Mouse (Mus musculus): ENCODE measurements at regions not wholly inside any gene's neighbourhood (a gene's known extent, or its start where the extent isn't known, plus 50 kb on each side); places are given as distances from the start of the nearest gene placed in this dataset.

- 15% methylated on average over 2 of the region's 2 CpGs for WGBS (ENCODE audit: insufficient replicate concordance)
- Histone ChIP-seq H3K27ac (ENCODE audit: low read length) (no peak overlapping the region), H3K36me3 (ENCODE audit: control insufficient read depth, insufficient read depth) (no peaks in the 10 kb centered on the region), H3K9me3 (replicated peaks; ENCODE audit: control insufficient read depth, low read length) (no peaks in the 10 kb centered on the region), H3K4me2 (ENCODE audit: low read depth, low read length) (no peak overlapping the region), H3K27me3 (ENCODE audit: control insufficient read depth, insufficient read depth, low read depth, low read length) (no peaks in the 10 kb centered on the region), H3K4me1 (ENCODE audit: control insufficient read depth, low read depth, low read length) (no peaks in the 10 kb centered on the region), H3K9ac (ENCODE audit: low read depth, low read length) (no peak overlapping the region), H3K4me3 (ENCODE audit: low read depth, low read length) (no peak overlapping the region)
- no peak for ATAC-seq (ENCODE audit: low read depth)
These were observed 89.6 kb upstream of the Egln3 start for GRCm38 (mm10) chr12:54293248-54293647.

- no peak overlapping the region for H3K4me3 ChIP-seq (ENCODE audit: low read depth, low read length)
- no peaks in the 10 kb centered on the region for H3K36me3 ChIP-seq (ENCODE audit: control insufficient read depth, insufficient read depth)
- H3K27me3 ChIP-seq (ENCODE audit: control insufficient read depth, insufficient read depth, low read depth, low read length): no peaks in the 10 kb centered on the region
- H3K4me2 ChIP-seq (ENCODE audit: low read depth, low read length): no peak overlapping the region
- H3K27ac ChIP-seq (ENCODE audit: low read length): no peak overlapping the region
- no peaks in the 10 kb centered on the region for H3K4me1 ChIP-seq (ENCODE audit: control insufficient read depth, low read depth, low read length)
- 60% methylated on average over 2 of the region's 2 CpGs for WGBS (ENCODE audit: insufficient replicate concordance)
- H3K9ac ChIP-seq (ENCODE audit: low read depth, low read length): no peak overlapping the region
- ATAC-seq (ENCODE audit: low read depth): no peak
- H3K9me3 ChIP-seq (replicated peaks; ENCODE audit: control insufficient read depth, low read length): no peaks in the 10 kb centered on the region
These were observed 86.7 kb upstream of the Egln3 start for GRCm38 (mm10) chr12:54290311-54290710.

GRCm38 (mm10) chr12:54288747-54289146 is 85.1 kb upstream of the Egln3 start:
- H3K4me2 ChIP-seq (ENCODE audit: low read depth, low read length): no peak overlapping the region
- no peaks in the 10 kb centered on the region for H3K27me3 ChIP-seq (ENCODE audit: control insufficient read depth, insufficient read depth, low read depth, low read length)
- WGBS (ENCODE audit: insufficient replicate concordance): 56% methylated on average over 4 of the region's 4 CpGs
- no peak for ATAC-seq (ENCODE audit: low read depth)
- no peak overlapping the region for H3K27ac ChIP-seq (ENCODE audit: low read length)
- H3K36me3 ChIP-seq (ENCODE audit: control insufficient read depth, insufficient read depth): no peaks in the 10 kb centered on the region
- no peak overlapping the region for H3K9ac ChIP-seq (ENCODE audit: low read depth, low read length)
- no peaks in the 10 kb centered on the region for H3K9me3 ChIP-seq (replicated peaks; ENCODE audit: control insufficient read depth, low read length)
- no peak overlapping the region for H3K4me3 ChIP-seq (ENCODE audit: low read depth, low read length)
- no peaks in the 10 kb centered on the region for H3K4me1 ChIP-seq (ENCODE audit: control insufficient read depth, low read depth, low read length)

GRCm38 (mm10) chr12:54288041-54288502 is 84.4 kb upstream of the Egln3 start:
- no peaks in the 10 kb centered on the region for H3K27me3 ChIP-seq (ENCODE audit: control insufficient read depth, insufficient read depth, low read depth, low read length)
- no peak overlapping the region for H3K9ac ChIP-seq (ENCODE audit: low read depth, low read length)
- no peak overlapping the region for H3K4me3 ChIP-seq (ENCODE audit: low read depth, low read length)
- no peaks in the 10 kb centered on the region for H3K36me3 ChIP-seq (ENCODE audit: control insufficient read depth, insufficient read depth)
- H3K9me3 ChIP-seq (replicated peaks; ENCODE audit: control insufficient read depth, low read length): no peaks in the 10 kb centered on the region
- no peak overlapping the region for H3K4me2 ChIP-seq (ENCODE audit: low read depth, low read length)
- 71% methylated on average over 6 of the region's 6 CpGs for WGBS (ENCODE audit: insufficient replicate concordance)
- no peak overlapping the region for H3K27ac ChIP-seq (ENCODE audit: low read length)
- ATAC-seq (ENCODE audit: low read depth): no peak
- no peaks in the 10 kb centered on the region for H3K4me1 ChIP-seq (ENCODE audit: control insufficient read depth, low read depth, low read length)

GRCm38 (mm10) chr12:54286911-54287819 is 83.5 kb upstream of the Egln3 start:
- Histone ChIP-seq H3K9me3 (replicated peaks; ENCODE audit: control insufficient read depth, low read length) (no peaks in the 10 kb centered on the region), H3K9ac (ENCODE audit: low read depth, low read length) (no peak overlapping the region), H3K4me3 (ENCODE audit: low read depth, low read length) (no peak overlapping the region), H3K36me3 (ENCODE audit: control insufficient read depth, insufficient read depth) (no peaks in the 10 kb centered on the region), H3K27ac (ENCODE audit: low read length) (no peak overlapping the region), H3K4me1 (ENCODE audit: control insufficient read depth, low read depth, low read length) (no peaks in the 10 kb centered on the region), H3K4me2 (ENCODE audit: low read depth, low read length) (no peak overlapping the region), H3K27me3 (ENCODE audit: control insufficient read depth, insufficient read depth, low read depth, low read length) (no peaks in the 10 kb centered on the region)
- no peak for ATAC-seq (ENCODE audit: low read depth)
- WGBS (ENCODE audit: insufficient replicate concordance): 64% methylated on average over 16 of the region's 16 CpGs

- H3K36me3 ChIP-seq (ENCODE audit: control insufficient read depth, insufficient read depth): no peaks in the 10 kb centered on the region
- no peak overlapping the region for H3K9ac ChIP-seq (ENCODE audit: low read depth, low read length)
- 38% methylated on average over 4 of the region's 4 CpGs for WGBS (ENCODE audit: insufficient replicate concordance)
- no peak overlapping the region for H3K4me2 ChIP-seq (ENCODE audit: low read depth, low read length)
- no peak overlapping the region for H3K27ac ChIP-seq (ENCODE audit: low read length)
- H3K9me3 ChIP-seq (replicated peaks; ENCODE audit: control insufficient read depth, low read length): no peaks in the 10 kb centered on the region
- H3K4me1 ChIP-seq (ENCODE audit: control insufficient read depth, low read depth, low read length): no peaks in the 10 kb centered on the region
- no peaks in the 10 kb centered on the region for H3K27me3 ChIP-seq (ENCODE audit: control insufficient read depth, insufficient read depth, low read depth, low read length)
- no peak overlapping the region for H3K4me3 ChIP-seq (ENCODE audit: low read depth, low read length)
- no peak for ATAC-seq (ENCODE audit: low read depth)
These were observed 80.0 kb upstream of the Egln3 start for GRCm38 (mm10) chr12:54283646-54284045.

- H3K4me2 ChIP-seq (ENCODE audit: low read depth, low read length): no peak overlapping the region
- 35% methylated on average over 1 of the region's 1 CpGs for WGBS (ENCODE audit: insufficient replicate concordance)
- H3K9ac ChIP-seq (ENCODE audit: low read depth, low read length): no peak overlapping the region
- H3K27me3 ChIP-seq (ENCODE audit: control insufficient read depth, insufficient read depth, low read depth, low read length): no peaks in the 10 kb centered on the region
- no peaks in the 10 kb centered on the region for H3K36me3 ChIP-seq (ENCODE audit: control insufficient read depth, insufficient read depth)
- H3K4me1 ChIP-seq (ENCODE audit: control insufficient read depth, low read depth, low read length): no peaks in the 10 kb centered on the region
- no peak overlapping the region for H3K4me3 ChIP-seq (ENCODE audit: low read depth, low read length)
- H3K27ac ChIP-seq (ENCODE audit: low read length): no peak overlapping the region
- no peak for ATAC-seq (ENCODE audit: low read depth)
- no peaks in the 10 kb centered on the region for H3K9me3 ChIP-seq (replicated peaks; ENCODE audit: control insufficient read depth, low read length)
These were observed 79.4 kb upstream of the Egln3 start for GRCm38 (mm10) chr12:54283011-54283410.

GRCm38 (mm10) chr12:54282281-54282921 is 78.7 kb upstream of the Egln3 start:
- no peaks in the 10 kb centered on the region for H3K9me3 ChIP-seq (replicated peaks; ENCODE audit: control insufficient read depth, low read length)

GRCm38 (mm10) chr12:54280457-54280856 is 76.8 kb upstream of the Egln3 start:
- H3K9ac ChIP-seq (ENCODE audit: low read depth, low read length): no peak overlapping the region
- no peak for ATAC-seq (ENCODE audit: low read depth)
- no peak overlapping the region for H3K27ac ChIP-seq (ENCODE audit: low read length)
- 60% methylated on average over 4 of the region's 4 CpGs for WGBS (ENCODE audit: insufficient replicate concordance)
- no peak overlapping the region for H3K4me2 ChIP-seq (ENCODE audit: low read depth, low read length)
- H3K4me1 ChIP-seq (ENCODE audit: control insufficient read depth, low read depth, low read length): no peaks in the 10 kb centered on the region
- H3K27me3 ChIP-seq (ENCODE audit: control insufficient read depth, insufficient read depth, low read depth, low read length): no peaks in the 10 kb centered on the region
- no peak overlapping the region for H3K4me3 ChIP-seq (ENCODE audit: low read depth, low read length)
- H3K36me3 ChIP-seq (ENCODE audit: control insufficient read depth, insufficient read depth): no peaks in the 10 kb centered on the region
- H3K9me3 ChIP-seq (replicated peaks; ENCODE audit: control insufficient read depth, low read length): no peaks in the 10 kb centered on the region

More at GRCm38 (mm10) chr12:54282281-54282921, 78.7 kb upstream of the Egln3 start:
- Histone ChIP-seq H3K27ac (ENCODE audit: low read length) (no peak overlapping the region), H3K27me3 (ENCODE audit: control insufficient read depth, insufficient read depth, low read depth, low read length) (no peaks in the 10 kb centered on the region), H3K4me2 (ENCODE audit: low read depth, low read length) (no peak overlapping the region), H3K9ac (ENCODE audit: low read depth, low read length) (no peak overlapping the region), H3K4me3 (ENCODE audit: low read depth, low read length) (no peak overlapping the region), H3K4me1 (ENCODE audit: control insufficient read depth, low read depth, low read length) (no peaks in the 10 kb centered on the region), H3K36me3 (ENCODE audit: control insufficient read depth, insufficient read depth) (no peaks in the 10 kb centered on the region)
- no peak for ATAC-seq (ENCODE audit: low read depth)
- WGBS (ENCODE audit: insufficient replicate concordance): 42% methylated on average over 4 of the region's 4 CpGs

All from liver, embryonic 16.5 days (tissue).